Mouse (Mus musculus): ENCODE data around the gene Med24.
"Not testable (repeated sequence)": the region's sequence is repeated elsewhere in the genome, so short reads cannot be mapped to it uniquely, and the experiment has no call there.

Med24 gene

GRCm38 (mm10) chr11:98745932-98746853 lies 17.0 kb upstream of the Med24 start:
- no peak for DNase-seq (ENCODE audit: low spot score in 2 of 2)

GRCm38 (mm10) chr11:98744456-98745019 lies 15.3 kb upstream of the Med24 start:
- no peak for DNase-seq (ENCODE audit: low spot score in 2 of 2)

GRCm38 (mm10) chr11:98743655-98744345 lies 14.6 kb upstream of the Med24 start:
- DNase-seq (ENCODE audit: low spot score in 2 of 2), result peak; percentile 67 to 78

GRCm38 (mm10) chr11:98742397-98743291 lies 13.4 kb upstream of the Med24 start:
- peak in 1 of 2 experiments; percentile 62 for DNase-seq (ENCODE audit: low spot score in 2 of 2)

GRCm38 (mm10) chr11:98741622-98742396 lies 12.6 kb upstream of the Med24 start:
- DNase-seq (ENCODE audit: low spot score in 2 of 2), result peak in 1 of 2 experiments; percentile 78

- no peak for DNase-seq (ENCODE audit: low spot score in 2 of 2)
These were observed 11.9 kb upstream of the Med24 start for GRCm38 (mm10) chr11:98741051-98741620.

GRCm38 (mm10) chr11:98740393-98741050 lies 11.3 kb upstream of the Med24 start, which contains the start of gene Thra:
Gene Thra, plus strand, starts transcription at chr11:98740638.
- peak; percentile 83 for DNase-seq (ENCODE audit: low spot score in 2 of 2)

- no peak for DNase-seq (ENCODE audit: low spot score in 2 of 2)
These were observed 10.8 kb upstream of the Med24 start for GRCm38 (mm10) chr11:98740026-98740392.

- no peak for DNase-seq (ENCODE audit: low spot score in 2 of 2)
These were observed 9.7 kb upstream of the Med24 start for GRCm38 (mm10) chr11:98738925-98739324.

- DNase-seq (ENCODE audit: low spot score in 2 of 2), result no peak
These were observed 9.2 kb upstream of the Med24 start for GRCm38 (mm10) chr11:98738428-98738911.

- not testable (repeated sequence) for DNase-seq (ENCODE audit: low spot score in 2 of 2)
These were observed 8.0 kb upstream of the Med24 start for GRCm38 (mm10) chr11:98737220-98737619.

- DNase-seq (ENCODE audit: low spot score in 2 of 2), result no peak
These were observed 6.9 kb upstream of the Med24 start for GRCm38 (mm10) chr11:98736176-98736575.

- no peak for DNase-seq (ENCODE audit: low spot score in 2 of 2)
These were observed 5.9 kb upstream of the Med24 start for GRCm38 (mm10) chr11:98735111-98735510.

GRCm38 (mm10) chr11:98734020-98734419 lies 4.8 kb upstream of the Med24 start:
- no peak for DNase-seq (ENCODE audit: low spot score in 2 of 2)

GRCm38 (mm10) chr11:98731134-98731533 lies 1.9 kb upstream of the Med24 start:
- no peak for DNase-seq (ENCODE audit: low spot score in 2 of 2)

GRCm38 (mm10) chr11:98730727-98731126 lies 1.5 kb upstream of the Med24 start:
- DNase-seq (ENCODE audit: low spot score in 2 of 2), result no peak

GRCm38 (mm10) chr11:98725926-98726506 lies 3.2 kb downstream of the Med24 start:
- DNase-seq (ENCODE audit: low spot score in 2 of 2), result no peak

GRCm38 (mm10) chr11:98723098-98723497 lies 6.1 kb downstream of the Med24 start:
- DNase-seq (ENCODE audit: low spot score in 2 of 2), result no peak
